Mouse (Mus musculus) kidney, postnatal 10 days (tissue): ENCODE data around the gene Dot1l.

ENCODE experiments used
- DNase-seq: peaks from one replicate; pipeline ENCODE4 v3.0.0; 2021; ENCODE audit warnings: mixed read lengths

Dot1l gene

DNA sequence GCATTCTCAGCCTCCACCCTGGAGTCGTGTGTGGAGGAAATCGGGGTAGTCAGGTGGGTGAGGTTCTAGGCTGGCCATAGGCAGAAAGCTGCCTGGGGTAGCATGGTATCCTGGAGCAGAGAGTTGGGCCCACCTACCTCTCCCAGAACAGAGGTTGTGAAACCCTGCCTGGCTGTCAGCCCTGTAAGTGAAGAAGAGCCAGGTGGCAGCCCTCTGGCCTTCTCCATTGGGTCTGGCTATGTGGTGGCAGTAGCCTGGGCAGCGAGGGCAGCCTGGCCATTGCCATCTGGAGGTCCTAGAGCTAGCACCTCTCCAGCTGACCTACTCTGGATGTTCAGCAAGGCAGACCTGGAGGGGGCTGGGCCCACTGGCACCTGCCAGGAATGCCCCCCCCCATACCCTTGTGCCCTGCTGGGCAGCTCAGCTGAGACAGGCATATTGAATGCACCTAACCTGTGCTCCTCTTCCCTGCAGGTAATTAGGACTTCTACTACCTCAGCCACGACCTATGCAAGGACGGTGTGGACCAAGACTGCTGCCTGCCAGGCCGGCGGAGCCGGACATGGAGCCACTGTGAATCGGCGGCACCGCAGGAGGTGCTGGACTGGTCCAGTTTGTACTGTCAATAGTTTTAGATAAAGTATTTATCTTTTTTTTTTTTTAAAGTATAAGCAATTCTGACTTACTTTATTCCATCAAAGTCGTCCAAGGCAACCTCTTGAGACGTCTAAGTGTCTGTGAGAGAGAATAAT, 38.2 kb downstream of the Dot1l start:
- DNase-seq, result no peak

DNA sequence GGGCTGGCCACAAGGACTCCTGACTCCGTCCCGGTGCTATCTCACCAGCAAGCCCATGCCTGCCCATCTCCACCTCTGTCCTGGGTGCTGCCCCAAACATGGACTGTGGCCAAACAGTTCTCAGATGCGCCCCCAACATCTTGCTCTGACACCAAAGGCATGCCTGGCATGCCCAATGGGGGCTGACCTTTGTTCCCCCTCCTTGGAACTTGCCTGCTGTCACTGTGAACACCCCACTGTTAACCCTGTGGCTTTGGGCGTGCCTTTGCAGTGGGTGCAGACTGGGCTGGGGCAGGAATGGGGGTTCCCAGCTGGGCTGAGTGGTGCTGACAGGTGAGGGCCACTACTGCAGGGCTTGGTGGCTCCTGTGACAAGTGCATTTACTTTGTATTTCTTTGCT, 38.8 kb downstream of the Dot1l start:
- no peak for DNase-seq

DNA sequence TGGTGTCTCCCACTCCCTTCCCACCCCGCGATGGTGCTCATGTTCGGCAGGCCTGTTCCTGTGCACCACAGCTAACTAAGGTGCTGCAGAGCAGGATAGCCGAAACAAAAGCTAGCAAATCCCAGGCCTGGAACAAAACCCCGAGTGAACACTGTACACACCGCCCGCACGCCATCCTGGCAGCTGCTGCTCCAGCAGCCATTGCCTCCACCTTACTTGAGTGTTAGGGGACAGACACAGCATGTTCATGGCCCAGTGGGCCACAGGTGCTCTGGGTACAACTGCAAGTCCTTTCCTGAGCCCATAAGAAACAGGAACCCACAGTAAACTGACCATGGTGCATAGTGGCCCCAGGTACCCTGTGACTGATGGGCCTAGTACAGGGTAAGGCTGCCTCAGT, 39.7 kb downstream of the Dot1l start:
- DNase-seq, result no peak

DNA sequence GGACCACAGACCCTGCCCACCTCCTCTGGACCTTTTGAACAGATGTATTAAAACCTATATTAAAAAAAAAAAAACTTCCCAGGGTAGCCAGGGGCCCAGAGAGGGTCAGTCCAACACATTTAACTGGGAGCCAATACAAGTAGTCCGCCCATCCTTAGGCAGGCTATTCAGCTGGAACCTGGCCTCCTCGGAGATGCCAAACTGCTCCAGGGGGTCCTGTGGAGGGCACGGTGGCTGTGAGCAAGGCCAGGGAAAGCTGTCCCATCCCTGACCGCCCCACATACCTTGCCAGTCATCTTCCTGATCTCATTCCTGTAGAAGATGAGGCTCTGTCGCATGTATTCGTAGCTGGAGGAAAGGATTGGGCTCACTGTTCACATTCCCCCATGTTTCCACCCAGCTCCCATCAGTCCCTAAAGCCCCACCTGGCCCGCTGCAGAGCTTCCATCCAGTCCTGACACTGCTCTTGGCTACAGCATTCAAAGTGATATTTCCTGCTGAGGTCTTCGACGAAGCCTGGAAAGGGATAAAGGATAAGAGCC, 41.4 kb downstream of the Dot1l start:
- DNase-seq, result no peak

DNA sequence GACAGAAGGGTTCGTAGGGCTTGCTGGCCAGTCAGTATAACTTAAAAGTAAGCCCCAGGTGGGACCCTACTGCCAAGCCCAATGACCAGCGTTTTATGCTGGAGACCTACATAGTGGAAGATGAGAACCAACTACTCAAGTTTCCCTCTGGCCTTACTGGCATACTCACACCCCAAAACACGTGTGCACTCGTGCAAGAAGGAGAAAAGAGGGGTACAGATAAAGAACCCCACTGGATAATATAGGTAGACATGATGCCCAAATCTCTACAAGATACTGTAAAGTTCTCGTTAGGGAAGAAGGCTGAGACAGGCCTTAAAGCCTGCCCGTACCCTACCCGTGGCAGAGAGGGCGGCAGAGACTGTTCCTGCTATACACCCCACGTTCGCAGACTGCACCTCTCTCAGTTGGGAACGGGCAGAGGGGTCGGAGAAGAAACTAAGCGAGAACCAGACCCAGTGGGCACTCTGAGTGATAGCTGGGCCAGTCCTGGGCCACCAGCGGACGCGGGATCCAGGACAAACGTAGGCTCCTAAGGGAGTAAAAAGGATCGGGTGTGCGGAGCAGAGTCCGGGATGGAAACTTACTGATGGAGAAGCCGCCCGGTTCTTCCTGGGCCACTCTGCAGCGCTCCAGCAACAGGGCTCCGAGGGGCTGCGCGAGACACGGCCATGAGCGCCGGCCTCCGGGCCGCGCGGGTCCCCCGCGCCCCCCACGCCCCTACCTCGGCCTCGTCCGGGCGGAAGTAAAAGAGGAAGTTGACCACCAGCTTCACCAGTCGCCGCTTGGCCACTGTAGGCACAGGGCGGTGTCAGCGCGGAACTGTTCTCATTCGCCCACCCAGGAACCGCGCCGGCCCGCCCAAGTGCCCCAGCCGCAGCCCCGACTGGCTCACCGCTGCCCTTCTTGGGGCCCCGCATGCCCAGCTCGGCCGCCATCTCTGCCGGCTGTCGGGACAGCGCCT, 42.5 kb downstream of the Dot1l start:
- peak; percentile 87 for DNase-seq

DNA sequence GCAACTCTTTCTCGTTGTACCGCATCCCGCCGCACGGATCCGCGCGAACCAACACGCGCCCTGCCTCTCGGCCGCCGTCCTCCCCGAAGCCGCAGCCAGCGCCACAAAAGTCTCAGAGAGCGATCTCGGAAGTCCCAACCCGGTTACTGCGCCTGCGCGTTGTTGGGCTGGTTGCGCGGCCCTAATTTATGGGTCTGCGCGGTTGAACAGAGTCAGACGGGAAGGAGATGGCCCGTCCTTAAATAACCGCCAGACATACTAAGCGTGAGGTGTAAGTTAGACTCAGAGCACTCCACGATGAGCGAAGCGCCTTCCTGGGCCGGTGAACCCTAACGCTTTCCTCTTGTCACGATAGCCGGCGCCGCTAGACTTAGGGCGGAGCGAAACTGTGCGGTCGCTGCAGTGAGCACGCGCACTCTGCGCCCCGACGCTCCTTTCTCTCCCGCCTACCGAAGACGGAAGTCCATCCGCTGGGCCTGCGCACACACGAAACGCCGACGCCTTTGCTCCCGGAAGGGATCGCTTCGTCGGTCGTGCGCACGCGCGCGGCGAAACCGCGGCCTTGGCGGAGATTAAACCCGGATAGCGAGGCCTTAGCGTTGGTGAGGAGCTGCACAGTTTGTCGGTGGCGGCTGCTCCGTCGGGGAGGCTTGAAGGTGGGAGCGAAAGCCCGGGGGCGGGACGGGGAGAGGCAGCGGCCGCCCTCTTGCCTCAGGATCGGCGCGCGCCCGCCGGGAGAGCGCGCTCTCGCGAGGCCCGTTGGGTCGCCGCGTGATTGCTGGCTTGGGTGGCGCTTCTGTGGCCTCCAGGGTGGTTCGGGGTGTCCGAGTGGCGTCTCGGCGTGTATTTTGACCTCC, 43.4 kb downstream of the Dot1l start, which contains the start of the genes Sf3a2 and Plekhj1:
Sf3a2 (plus strand) TSS at position 49 of the 857 bp plus-strand sequence.
Plekhj1 (minus strand) TSS at position 477 of the 857 bp plus-strand sequence.
- DNase-seq, result peak; percentile 97

DNA sequence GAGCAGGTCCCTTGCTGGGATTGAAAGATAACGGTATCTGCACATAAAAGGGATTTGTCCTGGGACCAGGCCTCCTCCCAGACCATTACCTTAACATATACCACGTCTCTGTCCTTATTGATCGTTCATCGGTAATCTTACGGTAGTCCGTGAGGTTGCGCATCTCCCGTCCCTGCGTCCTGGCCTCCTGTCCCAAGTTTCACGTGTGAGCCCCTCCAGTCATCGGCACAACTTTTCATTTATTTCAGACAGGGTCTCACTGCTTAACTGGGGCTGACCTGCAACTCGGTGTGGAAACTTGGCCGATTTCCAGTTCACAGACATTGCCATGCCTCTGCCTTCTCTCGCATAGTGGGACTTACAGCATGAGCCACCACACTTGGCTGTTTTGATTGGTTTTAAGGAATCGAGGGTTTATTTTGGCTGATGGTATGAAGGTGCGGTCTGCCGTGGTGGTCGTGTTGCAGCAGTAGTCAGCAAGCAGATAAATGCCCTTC, 44.1 kb downstream of the Dot1l start:
- DNase-seq, result no peak

DNA sequence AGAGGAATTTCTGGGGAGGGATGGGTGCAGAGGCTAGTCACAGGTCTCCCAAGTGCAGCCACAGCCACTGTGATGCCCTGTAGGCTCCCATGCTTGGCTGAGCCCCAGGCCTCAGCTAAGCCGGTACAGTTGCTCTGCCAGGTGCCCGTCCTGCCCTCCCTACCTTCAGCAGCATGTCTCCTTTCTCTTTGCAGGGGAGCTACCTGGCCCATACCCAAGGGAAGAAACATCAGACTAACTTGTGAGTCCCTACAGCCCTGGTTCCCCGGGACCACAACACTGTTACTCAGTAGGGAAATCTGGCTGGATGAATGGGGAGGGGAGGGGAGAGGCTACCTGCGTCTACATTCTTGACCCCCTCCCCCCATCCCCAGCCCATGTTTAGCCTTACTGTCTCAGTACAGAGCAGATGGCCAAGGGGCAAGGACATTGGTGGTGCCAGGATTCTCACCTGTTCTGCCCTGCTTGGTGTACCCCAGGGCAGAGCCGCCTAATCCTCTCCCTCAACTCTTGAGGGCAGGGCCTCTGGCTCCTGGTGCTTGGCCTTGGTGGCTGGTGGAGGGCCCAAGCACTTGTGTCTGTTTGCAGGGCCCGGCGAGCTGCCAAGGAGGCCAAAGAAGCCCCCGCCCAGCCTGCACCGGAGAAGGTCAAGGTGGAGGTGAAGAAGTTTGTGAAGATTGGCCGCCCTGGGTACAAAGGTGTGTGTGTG, 47.4 kb downstream of the Dot1l start:
- DNase-seq, result no peak

DNA sequence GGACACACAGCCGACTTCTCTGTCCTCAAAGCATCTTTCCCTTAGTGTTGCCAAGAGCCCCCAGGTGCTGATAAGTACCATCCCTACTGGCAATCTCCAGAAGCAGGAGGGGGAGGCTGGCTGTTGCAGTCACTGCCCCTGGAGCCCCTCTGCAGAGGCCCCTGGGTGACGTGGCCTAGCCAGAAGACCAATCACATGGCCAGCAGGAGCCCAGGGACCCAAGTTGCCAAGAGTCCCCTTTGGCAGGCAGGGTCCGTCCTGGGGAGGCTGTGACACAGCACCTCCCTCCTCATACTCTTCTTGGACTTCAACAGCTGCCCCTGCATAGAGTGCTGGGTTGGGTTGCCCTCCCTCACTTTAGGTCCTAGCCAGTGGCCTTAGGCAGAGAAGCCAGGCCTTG, 48.0 kb downstream of the Dot1l start:
- no peak for DNase-seq

DNA sequence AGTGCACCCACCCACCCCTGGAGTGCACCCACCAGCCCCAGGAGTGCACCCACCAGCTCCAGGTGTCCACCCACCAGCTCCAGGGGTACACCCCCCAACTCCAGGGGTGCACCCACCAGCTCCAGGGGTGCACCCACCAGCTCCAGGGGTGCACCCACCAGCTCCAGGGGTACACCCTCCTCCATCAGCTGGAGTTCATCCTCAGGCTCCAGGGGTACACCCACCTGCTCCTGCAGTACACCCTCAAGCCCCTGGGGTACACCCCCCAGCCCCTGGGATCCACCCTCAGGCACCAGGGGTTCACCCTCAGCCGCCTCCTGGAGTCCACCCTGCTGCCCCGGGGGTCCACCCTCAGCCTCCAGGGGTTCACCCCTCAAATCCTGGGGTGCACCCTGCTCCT, 49.3 kb downstream of the Dot1l start:
- no peak for DNase-seq

DNA sequence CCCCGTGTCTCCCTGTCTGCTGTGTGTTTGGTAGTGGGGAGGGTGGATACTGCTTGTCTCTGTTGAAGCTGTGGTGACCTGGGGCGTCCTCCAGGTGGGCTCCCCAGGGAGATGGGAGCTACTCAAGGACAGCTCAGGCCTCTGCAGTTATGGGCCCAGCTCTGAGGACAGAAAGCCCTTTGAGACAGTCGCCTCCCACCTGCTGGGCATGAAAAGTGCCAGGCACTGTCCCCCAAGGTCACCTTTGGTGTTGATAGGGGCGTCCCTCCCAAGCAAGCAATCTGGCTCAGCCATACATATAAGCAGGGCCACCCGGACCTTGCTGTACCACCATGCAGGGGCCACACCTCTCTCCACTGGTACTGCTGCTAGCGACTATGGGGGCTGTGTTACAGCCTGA, 49.9 kb downstream of the Dot1l start, which contains the start of gene Amh:
Amh (plus strand) TSS at position 328 of the 400 bp plus-strand sequence.
- DNase-seq, result no peak

DNA sequence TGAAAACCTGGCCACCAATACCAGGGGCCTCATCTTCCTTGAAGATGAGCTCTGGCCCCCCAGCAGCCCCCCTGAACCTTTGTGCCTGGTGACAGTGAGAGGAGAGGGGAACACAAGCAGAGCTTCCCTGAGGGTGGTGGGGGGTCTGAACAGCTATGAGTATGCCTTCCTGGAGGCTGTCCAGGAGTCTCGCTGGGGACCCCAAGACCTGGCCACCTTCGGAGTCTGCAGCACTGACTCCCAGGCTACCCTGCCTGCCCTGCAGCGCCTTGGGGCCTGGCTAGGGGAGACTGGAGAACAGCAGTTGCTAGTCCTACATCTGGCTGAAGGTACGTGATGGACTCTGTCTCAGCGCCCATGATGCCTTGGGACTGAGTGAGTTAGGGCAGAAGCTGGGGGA, 50.3 kb downstream of the Dot1l start:
- no peak for DNase-seq

DNA sequence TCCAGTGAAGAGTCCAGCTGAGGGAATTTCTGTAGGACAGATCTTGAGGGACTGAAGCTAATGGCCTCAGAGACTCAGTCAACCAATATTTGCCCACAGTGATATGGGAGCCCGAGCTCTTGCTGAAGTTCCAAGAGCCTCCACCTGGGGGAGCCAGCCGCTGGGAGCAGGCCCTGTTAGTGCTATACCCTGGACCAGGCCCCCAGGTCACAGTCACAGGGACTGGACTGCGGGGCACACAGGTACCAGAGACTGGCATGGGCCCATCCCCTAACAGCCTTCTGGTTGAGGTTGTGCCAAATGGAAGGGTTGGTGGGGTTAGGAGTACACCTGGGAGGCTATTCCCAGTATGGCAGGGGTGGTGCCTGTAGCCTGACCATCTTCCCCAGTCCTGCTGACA, 50.9 kb downstream of the Dot1l start:
- DNase-seq, result peak; percentile 88

DNA sequence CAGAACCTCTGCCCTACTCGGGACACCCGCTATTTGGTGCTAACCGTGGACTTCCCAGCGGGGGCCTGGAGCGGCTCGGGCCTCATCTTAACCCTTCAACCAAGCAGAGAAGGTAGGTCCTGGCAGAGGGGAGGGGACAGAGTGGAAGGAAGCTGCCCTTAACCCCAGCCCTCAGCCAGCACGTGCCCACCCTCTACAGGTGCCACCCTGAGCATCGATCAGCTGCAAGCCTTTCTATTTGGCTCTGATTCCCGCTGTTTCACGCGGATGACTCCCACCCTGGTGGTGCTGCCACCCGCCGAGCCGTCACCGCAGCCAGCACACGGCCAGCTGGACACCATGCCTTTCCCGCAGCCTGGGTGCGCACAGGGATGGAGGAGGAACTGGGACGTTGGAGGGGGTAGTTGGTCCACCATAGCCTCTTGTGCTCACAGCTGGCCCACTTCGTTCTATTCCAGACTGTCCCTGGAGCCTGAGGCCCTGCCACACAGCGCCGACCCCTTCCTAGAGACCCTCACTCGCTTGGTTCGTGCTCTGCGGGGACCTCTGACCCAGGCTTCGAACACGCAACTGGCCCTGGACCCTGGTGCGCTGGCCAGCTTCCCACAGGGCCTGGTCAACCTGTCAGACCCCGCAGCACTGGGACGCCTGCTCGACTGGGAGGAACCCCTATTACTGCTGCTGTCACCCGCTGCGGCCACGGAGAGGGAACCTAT, 51.5 kb downstream of the Dot1l start:
- no peak for DNase-seq

DNA sequence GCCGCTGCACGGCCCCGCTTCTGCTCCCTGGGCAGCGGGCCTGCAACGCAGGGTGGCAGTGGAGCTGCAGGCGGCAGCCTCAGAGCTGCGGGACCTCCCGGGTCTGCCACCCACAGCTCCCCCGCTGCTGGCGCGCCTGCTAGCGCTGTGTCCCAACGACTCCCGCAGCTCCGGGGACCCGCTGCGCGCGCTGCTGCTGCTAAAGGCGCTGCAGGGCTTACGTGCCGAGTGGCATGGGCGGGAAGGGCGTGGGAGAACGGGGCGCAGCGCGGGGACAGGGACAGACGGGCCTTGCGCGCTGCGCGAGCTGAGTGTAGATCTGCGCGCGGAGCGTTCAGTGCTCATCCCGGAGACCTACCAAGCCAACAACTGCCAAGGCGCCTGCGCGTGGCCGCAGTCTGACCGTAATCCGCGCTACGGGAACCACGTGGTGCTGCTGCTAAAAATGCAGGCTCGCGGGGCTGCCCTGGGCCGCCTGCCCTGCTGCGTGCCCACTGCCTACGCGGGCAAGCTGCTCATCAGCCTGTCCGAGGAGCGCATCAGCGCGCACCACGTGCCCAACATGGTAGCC, 52.1 kb downstream of the Dot1l start:
- peak; percentile 82 for DNase-seq

DNA sequence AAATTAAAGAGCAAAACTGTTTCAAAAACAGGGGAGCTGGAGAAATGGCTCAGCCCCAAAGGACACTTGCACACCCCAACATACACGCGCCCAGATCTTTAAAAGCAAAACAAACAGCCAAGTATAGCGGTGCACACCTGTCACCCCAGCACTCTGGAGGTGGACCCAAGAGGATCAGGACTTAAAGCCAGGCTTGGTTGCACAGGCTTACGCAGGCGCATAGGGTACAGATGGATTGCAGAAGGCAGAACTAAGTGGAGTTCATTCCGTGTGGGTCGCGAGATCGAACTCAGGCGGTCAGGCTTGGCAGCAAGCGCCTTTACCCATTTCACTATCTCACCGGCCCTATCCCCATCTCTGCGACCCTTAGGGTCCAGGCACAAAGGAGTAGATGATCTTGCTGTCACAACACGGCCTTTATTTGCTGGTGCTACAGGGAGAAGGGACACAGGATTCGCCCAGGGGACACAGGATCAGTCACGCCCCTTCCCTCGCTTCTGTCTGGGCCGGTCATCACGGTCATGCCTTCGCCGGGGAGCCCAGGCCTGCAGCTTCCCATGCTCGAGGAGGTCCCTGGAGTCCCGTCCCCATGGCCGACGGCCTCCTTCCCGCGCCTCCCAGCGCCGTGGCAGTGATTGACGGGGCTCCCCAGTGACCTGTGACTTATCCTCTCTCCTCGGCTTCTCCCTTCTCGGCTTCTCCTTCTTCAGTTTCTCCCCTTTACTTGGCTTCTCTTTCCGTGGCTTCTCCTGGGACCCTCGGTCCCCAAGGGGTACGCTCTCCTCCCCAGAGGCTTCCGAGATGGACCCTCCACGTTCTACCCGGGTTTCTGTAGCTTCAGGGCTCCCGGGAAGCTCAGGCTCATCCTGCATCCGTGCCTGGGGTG, 53.3 kb downstream of the Dot1l start:
- no peak for DNase-seq

DNA sequence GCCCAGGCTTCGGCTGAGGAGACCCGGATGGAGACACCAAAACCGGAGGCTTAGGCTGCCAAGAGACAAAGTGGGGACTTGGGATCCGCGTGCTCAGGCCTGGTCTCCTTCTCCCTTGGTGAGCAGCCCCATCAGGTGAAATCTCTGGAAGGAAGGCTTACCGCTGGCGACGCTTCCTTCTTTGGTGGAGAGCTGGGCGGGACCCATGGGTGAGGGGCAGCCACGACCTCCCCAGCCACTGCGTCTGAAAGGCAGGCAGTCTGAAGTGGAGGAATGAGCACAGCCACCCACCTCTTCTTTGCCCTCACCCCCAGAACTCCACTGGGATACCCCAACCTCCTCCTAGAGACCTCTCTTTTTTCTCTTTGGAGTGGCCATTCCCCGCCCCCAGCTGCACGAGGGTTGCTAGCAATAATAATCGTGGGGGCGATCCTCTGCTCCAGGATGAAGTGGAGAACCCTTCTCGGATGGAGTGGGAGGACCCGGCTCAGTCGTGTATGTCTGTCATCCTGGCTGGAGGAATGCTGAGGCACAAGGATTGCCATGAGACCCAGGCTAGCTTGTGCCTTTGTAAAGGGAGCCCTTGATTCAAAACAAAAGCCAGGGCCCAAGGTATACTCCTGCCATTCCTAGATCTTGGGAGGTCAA, 54.1 kb downstream of the Dot1l start:
- peak; percentile 33 for DNase-seq

DNA sequence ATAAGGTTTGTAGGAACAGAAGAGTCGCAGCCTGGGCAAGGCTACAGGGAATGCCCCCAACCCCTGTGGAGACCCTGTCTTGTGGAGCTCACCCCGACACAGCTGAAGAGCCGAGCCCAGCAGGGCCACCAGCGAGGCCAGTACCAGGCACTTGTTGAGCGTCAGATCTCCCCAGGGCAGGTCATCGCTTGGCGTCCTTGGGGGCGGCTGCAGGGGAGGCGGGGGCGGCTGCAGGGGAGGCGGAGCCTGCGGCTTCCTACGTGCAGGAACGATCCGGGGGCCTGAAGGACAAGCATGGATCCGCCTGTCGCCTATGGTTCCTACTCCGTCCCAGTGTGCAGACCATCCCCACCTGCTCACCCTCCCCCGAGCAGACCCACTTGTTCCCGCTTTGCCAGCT, 55.1 kb downstream of the Dot1l start:
- DNase-seq, result peak; percentile 20
